Mouse (Mus musculus): ENCODE data around the gene Arl16. TPM values are rescaled to one million over a fixed set of nuclear protein-coding genes. Genes with fewer than 3 reads are reported as not detected.

Gene Arl16
- polyA plus RNA-seq, 1 experiment from 2014 or later: 63.6 TPM

DNA sequence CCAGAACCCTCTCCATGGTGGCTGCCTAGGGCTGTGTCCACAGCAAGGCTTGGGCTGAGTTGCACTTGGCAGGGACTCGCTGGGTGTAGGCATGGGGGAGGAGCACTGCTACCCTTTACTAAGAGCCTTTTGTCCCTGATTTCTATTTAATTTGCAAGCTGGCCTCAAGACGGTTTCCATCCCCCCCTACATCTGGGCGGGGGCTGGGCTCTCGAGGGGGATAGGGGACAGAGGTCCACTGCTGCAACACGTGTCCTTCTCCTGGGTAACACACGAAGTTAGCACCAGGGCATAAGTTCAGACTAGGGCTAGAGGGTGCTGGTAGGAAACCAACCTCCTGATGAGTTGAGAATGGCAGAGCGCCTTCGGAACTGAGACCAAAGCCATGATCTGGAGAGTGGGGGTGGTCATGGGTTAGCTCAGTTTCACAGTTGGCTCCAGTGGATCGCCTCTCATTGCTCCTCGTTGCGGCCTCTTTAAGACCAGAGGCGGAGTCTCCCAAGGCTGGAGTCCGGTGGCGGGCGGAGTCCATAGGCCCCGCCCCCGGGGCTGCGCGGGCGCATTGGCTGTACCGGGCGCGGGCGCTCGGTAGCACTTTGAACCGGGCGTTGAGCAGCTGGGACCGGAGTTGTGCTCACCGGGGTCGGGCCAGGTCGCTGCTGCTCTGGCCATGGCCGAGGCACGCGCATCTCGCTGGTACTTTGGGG lies 24.1 kb upstream of the Arl16 start, which contains the start of gene Slc25a10:
Gene Slc25a10 (plus strand): TSS at position 524 of the 707 bp plus-strand sequence.
- peak within 1 kb of the TSS; percentile 89 for H3K9ac ChIP-seq
- under 1% methylated on average over 35 of the region's 35 CpGs for WGBS
- H3K4me3 ChIP-seq: peak within 1 kb of the TSS; percentile 99
- H3K4me1 ChIP-seq: peaks cover 34% of the 10 kb centered on the region
- ATAC-seq (ENCODE audit: insufficient number of reproducible peaks, insufficient read depth, low FRiP score, low TSS enrichment, low read depth): peak; percentile 66
- peaks cover 56% of the 10 kb centered on the region for H3K36me3 ChIP-seq
- H3K4me2 ChIP-seq: peak within 1 kb of the TSS; percentile 95
- no peaks in the 10 kb centered on the region for H3K27me3 ChIP-seq
- peak within 1 kb of the TSS; percentile 87 for H3K27ac ChIP-seq
- H3K9me3 ChIP-seq: no peaks in the 10 kb centered on the region

DNA sequence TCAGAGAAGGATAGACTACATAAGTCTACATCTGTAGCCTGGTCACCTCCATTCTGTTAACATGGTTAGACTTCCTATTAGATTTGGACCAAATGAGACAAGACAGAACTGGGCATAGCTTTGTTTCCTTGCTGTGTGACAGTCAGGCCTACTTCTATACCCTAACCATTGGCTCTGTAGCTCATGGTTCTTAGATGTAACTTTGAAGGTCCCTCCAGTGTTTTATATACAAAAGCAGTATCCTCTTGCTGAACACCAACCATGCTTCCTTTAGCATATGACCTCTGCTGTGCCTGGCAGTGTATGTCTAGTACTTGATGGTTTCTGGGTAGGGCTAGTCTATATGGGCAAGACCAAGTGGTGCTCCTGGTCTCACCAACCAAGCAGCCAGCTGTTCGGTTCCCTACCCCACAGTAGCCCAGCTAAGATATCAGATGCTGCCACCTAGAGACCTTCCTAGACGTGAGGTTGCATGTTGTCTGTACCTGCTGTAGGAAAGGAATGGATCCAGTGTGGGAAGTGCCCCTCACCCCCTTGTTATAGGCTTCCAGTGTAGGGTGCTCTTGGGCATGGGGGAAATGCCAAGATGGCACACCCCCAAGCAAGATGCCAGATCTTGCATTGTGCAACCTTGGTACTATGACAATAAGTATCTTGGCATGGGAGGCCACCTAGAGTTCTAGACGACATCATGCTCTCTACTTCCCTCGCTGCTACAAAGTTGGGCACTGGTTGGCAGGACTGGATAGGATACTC lies 23.1 kb upstream of the Arl16 start:
- H3K4me2 ChIP-seq: peak overlapping the region; percentile 95
- no peak for ATAC-seq (ENCODE audit: insufficient number of reproducible peaks, insufficient read depth, low FRiP score, low TSS enrichment, low read depth)
- H3K4me1 ChIP-seq: peaks cover 40% of the 10 kb centered on the region
- no peaks in the 10 kb centered on the region for H3K9me3 ChIP-seq
- H3K9ac ChIP-seq: no peak overlapping the region
- peaks cover 55% of the 10 kb centered on the region for H3K36me3 ChIP-seq
- peak overlapping the region; percentile 99 for H3K4me3 ChIP-seq
- 39% methylated on average over 4 of the region's 4 CpGs for WGBS
- peak overlapping the region; percentile 87 for H3K27ac ChIP-seq
- no peaks in the 10 kb centered on the region for H3K27me3 ChIP-seq

DNA sequence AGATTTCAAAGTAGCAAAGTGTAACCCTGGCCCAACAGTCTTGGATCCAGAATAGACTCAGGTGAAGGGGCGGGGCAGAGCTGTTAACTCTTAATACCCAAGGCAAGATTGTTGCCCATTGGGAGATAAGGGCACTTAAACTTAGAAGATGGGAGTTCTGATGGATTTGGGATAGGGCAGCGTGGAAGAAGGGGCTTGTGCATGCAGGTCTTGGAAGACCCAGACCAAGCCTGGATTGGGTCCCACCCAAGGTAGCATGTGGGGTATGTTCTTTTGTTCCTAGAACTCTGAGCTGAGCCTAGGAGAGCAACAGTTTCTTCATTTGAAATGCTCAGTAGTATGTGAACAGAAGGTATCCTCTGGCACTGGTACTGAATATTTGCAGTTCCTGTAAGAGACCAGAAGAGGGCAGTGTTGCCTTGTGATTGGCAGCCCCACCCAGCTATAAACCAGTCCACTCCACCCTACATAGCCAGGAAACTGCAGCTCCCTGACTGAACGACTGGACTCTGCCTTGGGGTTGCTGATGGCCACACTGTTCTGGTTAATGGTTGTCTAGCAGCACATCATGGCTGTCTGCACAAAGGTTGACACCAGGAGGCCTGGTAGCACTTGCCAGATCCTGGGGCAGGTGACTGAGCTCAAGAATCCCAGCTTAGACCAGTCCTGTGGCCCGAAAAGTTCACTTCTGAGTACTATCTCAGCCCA lies 21.8 kb upstream of the Arl16 start:
- H3K27me3 ChIP-seq: no peaks in the 10 kb centered on the region
- H3K4me3 ChIP-seq: peak overlapping the region; percentile 4; the same call in 1 of the 2 replicates
- WGBS: 60% methylated on average over 4 of the region's 4 CpGs
- H3K9ac ChIP-seq: no peak overlapping the region
- peaks cover 44% of the 10 kb centered on the region for H3K36me3 ChIP-seq
- ATAC-seq (ENCODE audit: insufficient number of reproducible peaks, insufficient read depth, low FRiP score, low TSS enrichment, low read depth): no peak
- no peak overlapping the region for H3K4me2 ChIP-seq
- no peak overlapping the region for H3K27ac ChIP-seq
- peaks cover 44% of the 10 kb centered on the region for H3K4me1 ChIP-seq
- no peaks in the 10 kb centered on the region for H3K9me3 ChIP-seq

DNA sequence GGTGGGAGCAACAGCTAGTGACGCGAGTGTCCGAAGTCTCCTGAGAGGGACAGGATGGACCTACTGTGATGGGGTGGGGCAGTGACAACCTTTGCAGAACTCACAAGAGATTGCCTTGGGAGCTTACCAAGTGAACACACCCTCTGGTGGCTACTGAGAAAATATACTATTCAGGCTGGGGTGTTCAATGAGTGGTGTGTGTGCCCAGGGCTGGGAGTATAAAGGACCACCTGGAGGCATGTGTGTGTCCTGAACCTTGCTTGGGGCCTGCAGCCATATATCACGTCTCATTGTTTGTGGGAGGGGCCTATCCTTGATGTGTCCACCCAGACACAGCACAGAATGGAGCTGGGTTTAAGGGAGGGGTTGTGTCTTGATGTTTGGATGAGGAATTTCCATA lies 21.1 kb upstream of the Arl16 start:
- H3K4me1 ChIP-seq: peaks cover 45% of the 10 kb centered on the region
- H3K9me3 ChIP-seq: no peaks in the 10 kb centered on the region
- H3K9ac ChIP-seq: no peak overlapping the region
- peaks cover 45% of the 10 kb centered on the region for H3K36me3 ChIP-seq
- ATAC-seq (ENCODE audit: insufficient number of reproducible peaks, insufficient read depth, low FRiP score, low TSS enrichment, low read depth): no peak
- H3K4me3 ChIP-seq: no peak overlapping the region
- no peak overlapping the region for H3K4me2 ChIP-seq
- H3K27ac ChIP-seq: no peak overlapping the region
- H3K27me3 ChIP-seq: no peaks in the 10 kb centered on the region
- 80% methylated on average over 4 of the region's 4 CpGs for WGBS

DNA sequence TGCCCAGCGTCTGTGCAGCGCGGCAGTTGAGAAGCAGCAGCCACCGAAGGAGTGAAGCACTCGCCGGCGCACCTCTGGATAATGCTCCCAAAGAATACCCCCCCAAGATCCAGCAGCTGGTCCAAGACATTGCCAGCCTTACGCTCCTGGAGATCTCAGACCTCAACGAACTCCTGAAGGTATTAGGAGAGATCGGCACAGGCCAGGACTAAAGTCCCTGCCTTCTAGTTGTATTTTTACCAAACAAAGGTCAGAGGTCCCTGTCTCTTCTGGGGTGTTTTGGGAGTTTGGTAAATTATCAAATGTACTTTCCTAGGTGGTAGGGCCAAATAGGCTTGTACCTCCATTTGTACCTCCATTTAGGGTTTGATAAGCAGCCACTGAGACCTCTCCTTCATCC lies 17.8 kb upstream of the Arl16 start:
- Histone ChIP-seq H3K4me1 (peaks cover 19% of the 10 kb centered on the region), H3K27ac (peak overlapping the region; percentile 91), H3K27me3 (no peaks in the 10 kb centered on the region), H3K36me3 (peaks cover 76% of the 10 kb centered on the region), H3K9ac (peak overlapping the region; percentile 96), H3K4me3 (peak overlapping the region; percentile 98), H3K4me2 (peak overlapping the region; percentile 73), H3K9me3 (no peaks in the 10 kb centered on the region)
- 8% methylated on average over 10 of the region's 10 CpGs for WGBS
- ATAC-seq (ENCODE audit: insufficient number of reproducible peaks, insufficient read depth, low FRiP score, low TSS enrichment, low read depth): no peak

DNA sequence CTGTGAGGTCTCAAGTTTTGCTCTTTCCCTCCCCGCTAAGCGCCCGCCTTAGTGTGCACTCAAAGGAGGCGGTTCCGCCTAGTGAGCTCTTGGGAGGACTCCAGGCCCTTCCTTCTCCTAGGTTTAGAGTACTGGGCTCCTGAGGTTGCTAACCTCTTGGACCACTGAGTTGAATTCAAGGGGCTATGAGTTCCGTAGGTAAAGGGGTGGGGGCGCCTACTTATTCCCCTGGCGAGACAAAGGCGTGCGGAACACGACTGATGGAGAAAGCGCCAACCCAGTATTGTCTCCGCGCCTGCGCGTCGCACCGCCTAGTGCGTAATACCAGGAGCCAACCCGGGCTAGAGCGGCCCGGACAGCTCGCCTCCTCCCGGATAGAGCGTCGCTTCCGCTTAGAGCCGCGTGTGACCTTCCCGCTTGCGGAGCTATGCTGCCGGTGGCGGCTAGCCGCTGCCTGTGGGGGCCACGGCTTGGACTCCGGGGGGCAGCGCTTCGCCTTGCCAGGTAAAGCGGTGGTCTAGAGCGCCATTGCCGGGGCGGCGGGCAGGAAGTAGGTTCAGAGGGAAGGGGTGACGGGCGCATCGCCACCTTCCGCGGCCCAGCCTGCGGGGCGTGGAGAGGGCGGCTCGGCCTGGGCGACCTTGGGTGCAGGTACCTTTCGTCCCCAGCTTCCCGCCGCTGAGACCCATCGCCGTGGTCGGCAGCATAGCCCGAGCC lies 17.0 kb upstream of the Arl16 start, which contains the start of gene Mrpl12:
Gene Mrpl12 (plus strand): TSS at position 349 of the 717 bp plus-strand sequence.
- Histone ChIP-seq H3K9ac (peak within 1 kb of the TSS; percentile 96), H3K27ac (peak within 1 kb of the TSS; percentile 91), H3K27me3 (no peaks in the 10 kb centered on the region), H3K4me3 (peak within 1 kb of the TSS; percentile 98), H3K4me2 (peak within 1 kb of the TSS; percentile 73), H3K4me1 (peaks cover 17% of the 10 kb centered on the region), H3K9me3 (no peaks in the 10 kb centered on the region), H3K36me3 (peaks cover 79% of the 10 kb centered on the region)
- peak; percentile 90 for ATAC-seq (ENCODE audit: insufficient number of reproducible peaks, insufficient read depth, low FRiP score, low TSS enrichment, low read depth)
- WGBS: under 1% methylated on average over 60 of the region's 60 CpGs

DNA sequence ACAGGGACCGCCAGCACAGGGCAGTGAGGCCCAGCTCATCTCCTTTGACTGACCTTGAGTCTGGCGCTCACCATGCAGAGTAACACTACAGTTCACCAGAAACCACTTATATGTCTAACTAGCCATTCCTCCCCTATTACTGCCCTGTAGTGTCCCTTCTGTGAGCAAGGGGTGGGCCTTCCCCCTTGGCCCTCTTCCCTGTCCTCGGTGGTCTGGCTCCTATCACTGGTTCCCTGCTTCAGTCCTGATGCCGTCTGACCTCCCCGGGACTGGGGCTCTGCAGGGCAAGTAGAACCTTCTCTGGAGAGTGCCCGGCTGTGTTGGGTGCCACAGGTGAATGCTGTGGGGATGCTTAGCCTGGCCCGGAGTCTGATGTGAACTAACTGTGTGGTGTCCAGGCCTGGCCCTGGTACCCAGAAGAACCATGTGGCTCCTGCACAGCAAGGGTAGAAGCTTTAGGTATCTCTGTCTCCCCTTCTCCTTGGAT lies 16.1 kb upstream of the Arl16 start:
- Histone ChIP-seq H3K27ac (peak overlapping the region; percentile 91), H3K4me3 (peak overlapping the region; percentile 98), H3K4me2 (peak overlapping the region; percentile 73), H3K9ac (peak overlapping the region; percentile 96), H3K36me3 (peaks cover 82% of the 10 kb centered on the region), H3K27me3 (no peaks in the 10 kb centered on the region), H3K4me1 (peaks cover 15% of the 10 kb centered on the region), H3K9me3 (no peaks in the 10 kb centered on the region)
- WGBS: 92% methylated on average over 7 of the region's 7 CpGs
- no peak for ATAC-seq (ENCODE audit: insufficient number of reproducible peaks, insufficient read depth, low FRiP score, low TSS enrichment, low read depth)

DNA sequence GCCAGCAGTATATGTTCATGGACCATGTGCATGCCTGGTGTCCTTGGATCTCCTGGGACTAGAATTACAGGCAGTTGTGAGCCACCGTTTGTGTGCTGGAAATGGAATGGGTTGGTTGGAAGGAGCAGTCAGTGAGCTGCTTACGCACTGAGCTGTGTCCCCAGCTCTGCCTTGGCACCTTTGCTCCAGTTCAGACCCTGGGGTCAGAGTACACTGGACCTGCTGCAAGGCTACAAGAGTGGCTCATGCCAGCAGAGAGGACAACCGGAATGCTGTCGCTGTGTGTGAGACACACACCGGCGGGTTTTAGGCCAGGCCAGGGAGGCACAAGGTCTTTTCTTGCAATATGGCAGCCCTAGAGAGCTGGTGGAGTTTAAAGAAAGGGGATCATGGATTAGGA lies 4.6 kb upstream of the Arl16 start:
- no peak overlapping the region for H3K4me3 ChIP-seq
- H3K4me2 ChIP-seq: no peak overlapping the region
- no peak overlapping the region for H3K27ac ChIP-seq
- peaks cover 76% of the 10 kb centered on the region for H3K36me3 ChIP-seq
- WGBS: 95% methylated on average over 6 of the region's 6 CpGs
- peaks cover 10% of the 10 kb centered on the region for H3K4me1 ChIP-seq
- H3K27me3 ChIP-seq: no peaks in the 10 kb centered on the region
- ATAC-seq (ENCODE audit: insufficient number of reproducible peaks, insufficient read depth, low FRiP score, low TSS enrichment, low read depth): no peak
- no peaks in the 10 kb centered on the region for H3K9me3 ChIP-seq
- no peak overlapping the region for H3K9ac ChIP-seq

DNA sequence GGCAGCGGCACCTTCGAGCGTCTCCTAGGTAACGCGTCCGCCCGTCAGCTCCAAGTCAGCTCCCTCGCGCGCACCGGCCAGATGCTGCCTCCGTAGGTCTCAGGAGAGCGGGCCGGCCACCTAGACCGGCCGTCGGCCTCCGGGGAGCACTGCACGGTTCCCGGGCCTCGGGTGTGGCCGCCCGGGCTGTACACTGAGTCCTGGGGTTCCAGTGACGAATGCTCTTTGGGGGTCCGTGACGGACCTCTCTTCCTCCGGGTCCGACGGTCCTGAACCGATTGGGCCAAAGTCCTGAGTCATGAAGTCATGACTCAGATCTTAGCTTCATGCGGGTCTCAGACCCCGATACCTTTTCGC lies 307 bp upstream of the Arl16 start:
- H3K4me3 ChIP-seq: peak overlapping the region; percentile 98
- H3K27me3 ChIP-seq: no peaks in the 10 kb centered on the region
- WGBS: under 1% methylated on average over 33 of the region's 33 CpGs
- peaks cover 22% of the 10 kb centered on the region for H3K4me1 ChIP-seq
- H3K9me3 ChIP-seq: no peaks in the 10 kb centered on the region
- peak overlapping the region; percentile 93 for H3K4me2 ChIP-seq
- peak overlapping the region; percentile 95 for H3K9ac ChIP-seq
- peak; percentile 29; the same call in 1 of the 2 replicates for ATAC-seq (ENCODE audit: insufficient number of reproducible peaks, insufficient read depth, low FRiP score, low TSS enrichment, low read depth)
- H3K27ac ChIP-seq: peak overlapping the region; percentile 55
- H3K36me3 ChIP-seq: peaks cover 61% of the 10 kb centered on the region

DNA sequence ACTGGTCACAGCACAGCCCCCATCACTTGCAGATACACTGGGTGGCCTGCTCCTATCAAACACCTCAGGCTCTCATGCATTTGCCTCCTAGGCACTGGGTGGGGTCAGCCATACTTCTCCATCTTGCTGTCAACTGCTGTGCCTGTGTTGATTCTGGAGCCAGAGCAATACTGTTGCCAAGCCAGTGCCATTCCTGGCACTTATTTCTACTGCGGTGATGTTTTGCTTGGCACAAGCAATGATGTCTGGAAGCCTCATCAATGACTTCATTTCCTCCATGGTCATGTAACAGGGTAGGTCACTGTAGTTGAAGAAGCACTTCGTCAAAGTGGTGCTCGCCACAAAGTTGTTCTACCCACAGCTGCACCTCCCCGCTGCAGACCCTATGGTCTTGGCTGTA lies 1.9 kb downstream of the Arl16 start:
- Histone ChIP-seq H3K36me3 (peaks cover 61% of the 10 kb centered on the region), H3K9ac (no peak overlapping the region), H3K4me1 (peaks cover 22% of the 10 kb centered on the region), H3K4me2 (peak overlapping the region; percentile 93; the same call in 1 of the 2 replicates), H3K9me3 (no peaks in the 10 kb centered on the region), H3K27me3 (no peaks in the 10 kb centered on the region), H3K4me3 (0 out of 2 replicates have a peak overlapping the region, but pooled peaks have one; percentile 98), H3K27ac (no peak overlapping the region)
- no peak for ATAC-seq (ENCODE audit: insufficient number of reproducible peaks, insufficient read depth, low FRiP score, low TSS enrichment, low read depth)
- WGBS: 86% methylated on average over 4 of the region's 4 CpGs

DNA sequence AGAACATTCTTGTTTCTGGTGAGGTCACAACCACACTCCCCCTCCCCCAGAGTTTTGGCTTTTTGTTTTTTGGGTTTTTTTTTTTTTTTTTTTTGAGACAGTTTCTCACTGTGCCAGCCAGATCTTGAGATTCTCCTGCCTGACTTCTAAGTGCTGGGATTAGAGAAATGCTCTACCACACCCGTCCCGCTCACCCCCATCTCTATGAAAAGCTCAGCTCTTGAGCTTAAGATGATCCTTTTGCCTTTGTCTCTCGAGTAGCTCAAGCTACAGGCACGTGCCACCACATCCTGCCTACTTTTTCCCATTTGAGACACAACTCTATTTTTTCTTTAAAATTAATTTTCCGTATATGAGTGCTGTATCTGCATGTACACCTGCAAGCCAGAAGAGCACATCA lies 3.0 kb downstream of the Arl16 start:
- Histone ChIP-seq H3K4me3 (no peak overlapping the region), H3K36me3 (peaks cover 59% of the 10 kb centered on the region), H3K27ac (no peak overlapping the region), H3K4me1 (peaks cover 23% of the 10 kb centered on the region), H3K9me3 (no peaks in the 10 kb centered on the region), H3K27me3 (no peaks in the 10 kb centered on the region), H3K9ac (no peak overlapping the region), H3K4me2 (no peak overlapping the region)
- 86% methylated on average over 5 of the region's 5 CpGs for WGBS
- ATAC-seq (ENCODE audit: insufficient number of reproducible peaks, insufficient read depth, low FRiP score, low TSS enrichment, low read depth): no peak
